Mouse (Mus musculus): ENCODE measurements around the gene Pde10a. TPM values are rescaled to one million over a fixed set of nuclear protein-coding genes. Genes with fewer than 3 reads are reported as not detected.

Gene Pde10a
- polyA plus RNA-seq, 1 experiment = 26.2 TPM

- H3K4me1 ChIP-seq (ENCODE audit: control insufficient read depth, insufficient read depth, low read length) = no peaks in the 10 kb centered on the region
- H3K27ac ChIP-seq (ENCODE audit: control insufficient read depth, insufficient read depth, low read depth, low read length) = no peak overlapping the region
- TF ChIP-seq CTCF (IDR thresholded peaks at IDR 0.05; ENCODE audit: control insufficient read depth, insufficient read depth, insufficient replicate concordance, low read depth, low read length) (no peak), POLR2A (IDR thresholded peaks at IDR 0.05; ENCODE audit: control insufficient read depth, low read depth, low read length) (no peak)
- no peak overlapping the region for H3K4me3 ChIP-seq (ENCODE audit: control insufficient read depth, low read depth, low read length)
- H3K27me3 ChIP-seq (ENCODE audit: control insufficient read depth, insufficient read depth, low read length) = no peaks in the 10 kb centered on the region
- H3K36me3 ChIP-seq (ENCODE audit: control insufficient read depth, insufficient read depth, low read length) = no peaks in the 10 kb centered on the region
Measured at GRCm38 (mm10) chr17:8606695-8607094, 81.5 kb downstream of the Pde10a start.

- H3K27me3 ChIP-seq (ENCODE audit: control insufficient read depth, insufficient read depth, low read length) = no peaks in the 10 kb centered on the region
- no peaks in the 10 kb centered on the region for H3K36me3 ChIP-seq (ENCODE audit: control insufficient read depth, insufficient read depth, low read length)
- TF ChIP-seq POLR2A (IDR thresholded peaks at IDR 0.05; ENCODE audit: control insufficient read depth, low read depth, low read length) (no peak), CTCF (IDR thresholded peaks at IDR 0.05; ENCODE audit: control insufficient read depth, insufficient read depth, insufficient replicate concordance, low read depth, low read length) (no peak)
- no peak overlapping the region for H3K4me3 ChIP-seq (ENCODE audit: control insufficient read depth, low read depth, low read length)
- H3K4me1 ChIP-seq (ENCODE audit: control insufficient read depth, insufficient read depth, low read length) = no peaks in the 10 kb centered on the region
- no peak overlapping the region for H3K27ac ChIP-seq (ENCODE audit: control insufficient read depth, insufficient read depth, low read depth, low read length)
Measured at GRCm38 (mm10) chr17:8611916-8612315, 86.7 kb downstream of the Pde10a start.

- Histone ChIP-seq H3K27ac (ENCODE audit: control insufficient read depth, insufficient read depth, low read depth, low read length) (no peak overlapping the region), H3K4me3 (ENCODE audit: control insufficient read depth, low read depth, low read length) (no peak overlapping the region), H3K27me3 (ENCODE audit: control insufficient read depth, insufficient read depth, low read length) (no peaks in the 10 kb centered on the region), H3K4me1 (ENCODE audit: control insufficient read depth, insufficient read depth, low read length) (no peaks in the 10 kb centered on the region), H3K36me3 (ENCODE audit: control insufficient read depth, insufficient read depth, low read length) (no peaks in the 10 kb centered on the region)
- TF ChIP-seq CTCF (IDR thresholded peaks at IDR 0.05; ENCODE audit: control insufficient read depth, insufficient read depth, insufficient replicate concordance, low read depth, low read length) (peak; percentile 53; the same call in 1 of the 2 replicates), POLR2A (IDR thresholded peaks at IDR 0.05; ENCODE audit: control insufficient read depth, low read depth, low read length) (no peak)
Measured at GRCm38 (mm10) chr17:8613882-8614551, 88.8 kb downstream of the Pde10a start.

- H3K4me3 ChIP-seq (ENCODE audit: control insufficient read depth, low read depth, low read length) = no peak overlapping the region
- H3K4me1 ChIP-seq (ENCODE audit: control insufficient read depth, insufficient read depth, low read length) = no peaks in the 10 kb centered on the region
- H3K27me3 ChIP-seq (ENCODE audit: control insufficient read depth, insufficient read depth, low read length) = no peaks in the 10 kb centered on the region
- no peak for TF ChIP-seq POLR2A (IDR thresholded peaks at IDR 0.05; ENCODE audit: control insufficient read depth, low read depth, low read length)
- TF ChIP-seq CTCF (IDR thresholded peaks at IDR 0.05; ENCODE audit: control insufficient read depth, insufficient read depth, insufficient replicate concordance, low read depth, low read length) = no peak
- no peaks in the 10 kb centered on the region for H3K36me3 ChIP-seq (ENCODE audit: control insufficient read depth, insufficient read depth, low read length)
- H3K27ac ChIP-seq (ENCODE audit: control insufficient read depth, insufficient read depth, low read depth, low read length) = no peak overlapping the region
Measured at GRCm38 (mm10) chr17:8620346-8620745, 95.2 kb downstream of the Pde10a start.

GRCm38 (mm10) chr17:8621105-8621504, 95.9 kb downstream of the Pde10a start:
- H3K36me3 ChIP-seq (ENCODE audit: control insufficient read depth, insufficient read depth, low read length) = no peaks in the 10 kb centered on the region
- no peaks in the 10 kb centered on the region for H3K4me1 ChIP-seq (ENCODE audit: control insufficient read depth, insufficient read depth, low read length)
- H3K27me3 ChIP-seq (ENCODE audit: control insufficient read depth, insufficient read depth, low read length) = no peaks in the 10 kb centered on the region
- H3K27ac ChIP-seq (ENCODE audit: control insufficient read depth, insufficient read depth, low read depth, low read length) = no peak overlapping the region
- H3K4me3 ChIP-seq (ENCODE audit: control insufficient read depth, low read depth, low read length) = no peak overlapping the region
- TF ChIP-seq POLR2A (IDR thresholded peaks at IDR 0.05; ENCODE audit: control insufficient read depth, low read depth, low read length) (no peak), CTCF (IDR thresholded peaks at IDR 0.05; ENCODE audit: control insufficient read depth, insufficient read depth, insufficient replicate concordance, low read depth, low read length) (no peak)

- no peaks in the 10 kb centered on the region for H3K27me3 ChIP-seq (ENCODE audit: control insufficient read depth, insufficient read depth, low read length)
- no peaks in the 10 kb centered on the region for H3K36me3 ChIP-seq (ENCODE audit: control insufficient read depth, insufficient read depth, low read length)
- TF ChIP-seq CTCF (IDR thresholded peaks at IDR 0.05; ENCODE audit: control insufficient read depth, insufficient read depth, insufficient replicate concordance, low read depth, low read length) (no peak), POLR2A (IDR thresholded peaks at IDR 0.05; ENCODE audit: control insufficient read depth, low read depth, low read length) (no peak)
- no peaks in the 10 kb centered on the region for H3K4me1 ChIP-seq (ENCODE audit: control insufficient read depth, insufficient read depth, low read length)
- H3K27ac ChIP-seq (ENCODE audit: control insufficient read depth, insufficient read depth, low read depth, low read length) = no peak overlapping the region
- H3K4me3 ChIP-seq (ENCODE audit: control insufficient read depth, low read depth, low read length) = no peak overlapping the region
Measured at GRCm38 (mm10) chr17:8621906-8622305, 96.7 kb downstream of the Pde10a start.

GRCm38 (mm10) chr17:8626421-8626820, 101.2 kb downstream of the Pde10a start:
- H3K4me1 ChIP-seq (ENCODE audit: control insufficient read depth, insufficient read depth, low read length) = no peaks in the 10 kb centered on the region; the same call in 1 of the 2 replicates
- no peaks in the 10 kb centered on the region for H3K36me3 ChIP-seq (ENCODE audit: control insufficient read depth, insufficient read depth, low read length)
- no peak overlapping the region for H3K27ac ChIP-seq (ENCODE audit: control insufficient read depth, insufficient read depth, low read depth, low read length)
- TF ChIP-seq POLR2A (IDR thresholded peaks at IDR 0.05; ENCODE audit: control insufficient read depth, low read depth, low read length) = no peak
- TF ChIP-seq CTCF (IDR thresholded peaks at IDR 0.05; ENCODE audit: control insufficient read depth, insufficient read depth, insufficient replicate concordance, low read depth, low read length) = no peak
- no peaks in the 10 kb centered on the region for H3K27me3 ChIP-seq (ENCODE audit: control insufficient read depth, insufficient read depth, low read length)
- no peak overlapping the region for H3K4me3 ChIP-seq (ENCODE audit: control insufficient read depth, low read depth, low read length)
